Mouse (Mus musculus): ENCODE measurements around the gene Pxn.

The Pxn gene

GRCm38 (mm10) chr5:115506454-115507201 lies at the start of gene Pxn:
Gene Pxn, plus strand, starts transcription at chr5:115506676.
- peak; percentile 89 for DNase-seq (ENCODE audit: low read depth)

DNA sequence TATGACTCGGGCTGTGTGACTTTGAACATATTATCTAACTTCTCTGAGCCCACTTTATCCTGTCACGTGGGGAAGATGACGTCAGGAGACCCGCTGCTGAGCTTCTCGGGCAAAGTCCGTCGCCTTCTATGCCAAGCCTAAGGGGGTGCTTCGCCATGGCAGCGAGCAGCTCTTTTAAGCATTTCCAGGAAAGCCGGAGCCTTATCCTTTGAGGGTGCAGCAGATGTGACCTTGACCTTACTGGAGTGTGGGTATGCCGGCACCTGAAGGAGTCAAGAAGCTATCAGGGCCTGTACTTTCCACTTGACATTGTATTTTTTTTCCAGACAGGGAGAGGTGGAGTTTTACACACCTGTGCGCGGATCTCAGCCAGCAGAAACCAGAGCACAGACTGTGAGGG lies 47.6 kb upstream of the Pxn start:
- DNase-seq (ENCODE audit: low read depth) = no peak

DNA sequence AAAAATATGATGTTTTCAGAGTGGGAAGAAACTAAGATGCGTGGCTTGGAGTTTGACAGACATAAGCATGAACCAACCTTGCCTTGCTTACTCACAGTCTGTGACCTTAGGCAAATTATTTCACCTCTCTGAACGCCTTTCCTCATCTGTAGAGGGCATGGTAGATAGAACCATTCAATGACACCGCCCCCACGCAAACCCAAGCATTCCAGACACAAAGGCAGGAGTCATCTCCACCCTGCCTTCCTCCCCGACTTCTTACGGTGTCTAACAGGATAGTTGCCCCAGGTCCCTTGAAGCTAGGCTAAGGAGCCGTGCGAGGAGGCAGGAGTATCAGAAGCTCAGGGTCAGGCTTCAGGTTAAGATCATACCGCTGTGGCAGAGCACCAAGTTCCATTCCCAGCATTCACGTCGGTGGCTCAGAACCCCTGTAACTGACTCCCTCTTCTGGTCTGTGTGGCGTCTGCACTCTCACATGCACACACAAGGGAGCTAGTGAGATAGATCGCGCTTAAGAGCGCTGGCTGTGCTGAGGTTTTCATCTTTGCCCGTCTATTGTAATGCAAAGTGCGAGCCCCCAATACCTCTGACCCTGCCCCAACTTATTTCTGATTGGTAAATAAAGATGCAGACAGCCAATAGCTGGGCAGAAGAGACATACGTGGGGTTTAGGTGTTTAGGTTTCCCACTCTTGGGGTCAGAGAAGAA lies 41.9 kb upstream of the Pxn start:
- DNase-seq (ENCODE audit: low read depth) = no peak

DNA sequence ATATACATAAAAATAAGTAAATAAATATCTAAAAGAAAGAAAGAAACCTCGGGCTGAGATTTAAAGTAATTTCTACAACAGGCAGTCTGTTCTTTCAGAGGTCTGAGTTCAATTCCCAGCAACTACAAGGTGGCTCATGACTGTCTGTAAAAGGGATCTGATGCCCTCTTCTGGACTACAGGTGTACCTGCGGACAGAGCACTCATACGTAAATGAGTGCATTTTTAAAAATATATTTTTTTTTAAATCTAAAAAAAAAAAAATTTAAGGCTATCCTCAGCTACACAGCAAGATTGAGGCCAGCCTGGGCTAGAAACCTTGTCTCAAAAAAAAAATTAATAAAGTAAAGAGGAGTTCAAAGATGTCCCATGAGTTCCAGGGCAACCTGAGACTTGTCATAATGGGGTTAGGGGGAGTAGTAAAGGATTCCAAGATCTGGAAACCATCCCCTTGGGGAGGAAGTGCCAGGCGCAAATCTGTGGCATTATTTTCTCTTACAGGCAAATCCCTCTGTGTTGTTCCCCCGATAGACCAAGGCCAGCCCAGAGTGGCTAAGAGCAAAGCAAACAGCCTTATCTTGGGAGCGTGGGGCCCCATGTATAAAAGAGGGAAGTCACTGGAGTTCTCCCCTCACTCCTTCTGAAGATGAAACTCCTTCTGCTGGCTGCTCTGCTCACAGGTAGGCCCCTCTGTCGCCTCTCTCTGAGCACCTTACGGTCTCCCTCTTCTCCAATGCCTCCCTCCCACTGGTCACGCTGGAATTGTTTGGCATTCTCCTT lies 40.6 kb upstream of the Pxn start, which contains the start of gene Pla2g1b:
Gene Pla2g1b, plus strand, starts transcription at position 621 of the 779 bp plus-strand sequence.
- peak; percentile 67 for DNase-seq (ENCODE audit: low read depth)

- DNase-seq (ENCODE audit: low read depth) = peak; percentile 91
These were observed 36.7 kb upstream of the Pxn start for GRCm38 (mm10) chr5:115469791-115470190.

DNA sequence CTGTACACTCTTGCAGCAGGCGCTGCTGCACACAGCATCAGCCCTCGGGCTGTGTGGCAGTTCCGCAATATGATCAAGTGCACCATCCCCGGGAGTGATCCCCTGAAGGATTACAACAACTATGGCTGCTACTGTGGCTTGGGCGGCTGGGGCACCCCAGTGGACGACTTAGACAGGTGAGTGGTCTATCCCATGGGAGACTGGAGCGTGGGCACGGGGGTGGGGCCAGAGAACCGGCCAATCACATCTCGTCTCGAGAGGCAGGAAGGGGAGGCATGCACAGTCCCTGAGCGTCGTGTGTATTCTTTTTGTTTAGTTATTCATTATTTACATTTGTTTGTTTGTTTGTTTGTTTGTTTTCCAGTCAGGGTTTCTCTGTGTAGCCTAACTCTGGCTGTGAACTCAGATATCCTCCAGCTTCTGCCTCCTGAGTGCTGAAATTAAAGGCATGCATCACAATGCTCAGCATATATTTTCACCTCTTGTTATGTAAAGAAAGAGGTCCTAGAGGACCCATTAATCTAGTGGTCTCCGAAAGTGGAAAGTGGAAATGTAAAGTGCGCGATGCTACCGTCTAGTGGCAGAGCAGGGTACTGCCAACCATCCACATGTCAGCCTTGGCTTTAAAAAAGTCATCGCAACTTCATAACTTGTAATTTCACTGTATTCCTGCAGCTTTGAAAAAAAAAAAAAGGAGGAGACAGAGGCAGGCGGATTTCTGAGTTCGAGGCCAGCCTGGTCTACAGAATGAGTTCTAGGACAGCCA lies 35.5 kb upstream of the Pxn start:
- peak; percentile 72 for DNase-seq (ENCODE audit: low read depth)

DNA sequence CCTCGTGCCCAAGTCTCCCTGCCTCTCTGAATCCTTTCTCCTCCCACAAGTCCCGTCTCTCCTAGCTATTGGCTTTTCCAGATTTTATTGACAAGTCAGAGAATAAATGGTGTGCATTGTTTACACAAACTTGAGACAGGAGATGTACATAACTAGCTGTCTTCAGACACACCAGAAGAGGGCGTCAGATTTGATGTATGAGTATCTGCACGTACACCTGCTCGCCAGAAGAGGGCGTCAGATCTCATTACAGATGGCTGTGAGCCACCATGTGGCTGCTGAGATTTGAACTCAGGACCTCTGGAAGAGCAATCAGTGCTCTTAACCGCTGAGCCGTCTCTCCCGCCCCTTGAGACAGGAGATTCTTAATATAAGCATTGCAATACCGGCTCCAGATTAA lies 33.3 kb upstream of the Pxn start:
- peak; percentile 36 for DNase-seq (ENCODE audit: low read depth)

DNA sequence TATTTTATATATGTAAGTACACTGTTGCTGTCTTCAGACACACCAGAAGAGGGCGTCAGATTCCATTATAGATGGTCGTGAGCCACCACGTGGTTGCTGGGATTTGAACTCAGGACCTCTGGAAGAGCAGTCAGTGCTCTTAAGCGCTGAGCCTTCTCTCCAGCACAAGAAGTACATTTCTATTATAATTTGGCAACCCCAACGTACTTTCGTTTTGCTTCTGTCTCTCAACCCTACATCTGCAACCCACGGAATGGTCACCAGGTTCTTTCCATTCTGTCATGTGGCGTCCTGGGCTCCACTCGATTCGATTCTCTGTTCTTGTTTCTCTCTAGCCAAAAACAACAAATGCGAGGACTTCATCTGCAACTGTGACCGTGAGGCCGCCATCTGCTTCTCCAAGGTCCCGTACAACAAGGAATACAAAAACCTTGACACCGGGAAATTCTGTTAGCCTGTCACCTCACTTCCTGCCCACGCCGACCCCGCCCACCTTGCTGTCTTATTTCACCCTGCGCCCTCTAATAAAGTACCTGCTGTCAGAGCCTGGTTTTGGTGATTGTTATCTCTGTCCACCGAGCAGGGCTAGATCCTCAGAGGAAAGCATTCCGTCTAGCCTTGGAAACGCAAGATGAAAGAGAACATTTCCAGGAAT lies 32.2 kb upstream of the Pxn start:
- DNase-seq (ENCODE audit: low read depth) = peak; percentile 46

DNA sequence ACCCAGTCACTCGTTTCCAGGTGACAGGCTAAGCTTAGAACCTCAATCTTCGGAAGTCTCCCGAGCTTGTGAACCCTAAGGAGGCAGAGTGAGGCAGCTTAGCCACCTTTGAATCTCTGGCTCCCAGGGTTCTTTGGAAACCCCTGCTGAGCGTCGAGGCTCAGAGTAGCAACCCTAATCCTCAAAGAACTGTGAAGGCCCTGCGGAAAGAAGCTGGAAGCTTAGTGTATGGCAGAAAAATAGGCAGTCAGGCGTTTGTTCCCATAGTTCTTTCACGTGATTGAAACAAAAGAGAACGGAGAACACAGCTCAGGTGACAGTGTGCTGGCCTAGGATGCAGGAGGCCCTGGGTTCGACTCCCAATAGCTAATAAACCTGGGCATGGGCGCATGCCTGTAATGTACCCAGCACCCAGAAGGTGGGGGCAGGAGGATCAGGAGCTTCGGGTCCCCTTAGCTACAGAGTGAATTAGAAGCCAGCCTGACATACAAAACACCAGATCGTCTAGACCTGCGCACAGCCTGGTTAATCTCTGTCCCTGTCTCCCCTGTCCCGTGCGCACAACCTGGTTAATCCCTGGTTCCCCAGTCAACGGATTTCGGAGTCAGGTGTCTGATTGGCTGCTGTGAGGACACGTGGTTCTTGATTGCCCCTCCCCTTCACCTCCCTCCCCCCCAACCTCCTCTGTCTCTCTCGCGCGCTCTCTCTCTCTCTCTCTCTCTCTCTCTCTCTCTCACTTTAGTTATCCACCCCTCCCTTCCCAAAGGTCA lies 31.0 kb upstream of the Pxn start:
- DNase-seq (ENCODE audit: low read depth) = no peak

DNA sequence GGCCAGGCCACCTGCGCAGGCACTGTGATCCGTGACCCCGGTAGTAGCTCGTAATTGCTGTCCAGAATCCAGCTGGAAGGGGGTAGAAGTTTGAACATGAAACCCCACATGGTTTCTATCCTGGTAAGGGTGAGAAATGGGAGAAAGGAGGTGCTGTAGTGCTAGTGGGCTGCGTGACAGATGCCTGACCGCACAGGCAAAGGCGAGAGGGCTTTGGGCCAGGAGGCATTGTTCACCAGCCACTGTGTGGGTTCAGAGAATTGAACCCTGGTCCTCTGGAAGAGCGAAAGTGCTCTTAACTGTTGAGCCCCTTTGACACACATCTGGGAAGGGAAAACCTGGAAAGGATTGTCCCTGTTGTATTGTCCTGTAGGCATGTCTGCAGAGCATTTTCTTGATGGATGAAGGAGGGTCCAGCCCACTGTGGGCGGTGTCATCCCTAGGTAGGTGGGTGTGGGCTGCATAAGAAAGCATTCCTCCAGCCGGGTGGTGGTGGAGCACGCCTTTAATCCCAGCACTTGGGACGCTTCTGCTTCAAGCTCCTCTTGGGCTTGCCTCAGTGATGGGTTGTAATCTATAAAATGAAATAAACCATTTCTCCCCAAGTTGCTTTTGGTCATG lies 30.3 kb upstream of the Pxn start:
- DNase-seq (ENCODE audit: low read depth) = no peak

- no peak for DNase-seq (ENCODE audit: low read depth)
These were observed 26.9 kb upstream of the Pxn start for GRCm38 (mm10) chr5:115479561-115479960.

- no peak for DNase-seq (ENCODE audit: low read depth)
These were observed 26.4 kb upstream of the Pxn start for GRCm38 (mm10) chr5:115480101-115480500.

DNA sequence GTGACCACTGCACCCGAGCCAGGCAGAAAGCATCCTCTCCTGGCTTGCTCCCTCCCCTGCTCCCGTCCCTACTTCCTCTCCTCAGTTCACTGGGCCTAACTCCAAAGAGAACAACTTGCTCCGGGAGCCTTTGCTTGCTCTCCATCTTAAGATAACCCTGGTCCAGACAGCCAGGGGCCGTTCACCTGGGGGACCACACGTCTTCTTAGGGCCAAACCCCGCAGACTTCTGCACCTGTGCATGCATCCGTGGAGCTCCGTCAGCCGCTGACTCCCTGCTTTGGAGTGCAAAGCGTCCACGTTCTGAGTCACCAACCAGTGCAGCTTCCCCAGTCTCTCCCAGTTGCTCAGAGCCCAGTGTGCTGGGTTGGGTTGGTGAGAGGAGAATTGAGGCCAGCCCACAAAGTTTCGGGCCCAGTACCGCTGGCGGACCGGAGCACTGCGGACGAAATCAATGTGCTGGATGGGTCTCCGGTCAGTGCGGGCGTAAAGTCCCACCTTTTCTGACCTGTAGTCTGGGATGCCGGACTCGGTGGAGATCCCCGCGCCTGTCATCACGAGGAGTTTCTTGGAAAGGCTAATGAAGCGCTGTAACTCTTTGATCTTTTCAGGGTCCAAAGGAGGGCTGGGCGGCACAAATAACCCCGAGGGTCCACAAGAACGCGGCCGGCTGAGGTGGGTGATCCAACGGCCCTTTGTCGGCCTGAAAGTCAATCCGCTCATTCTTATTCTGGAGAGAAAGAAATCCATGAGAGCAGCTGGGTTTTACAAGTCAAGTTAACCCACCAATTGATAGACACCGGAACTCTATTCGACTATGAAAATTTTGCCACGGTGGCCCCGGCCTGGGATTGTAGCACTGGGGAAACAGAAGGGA lies 23.8 kb upstream of the Pxn start:
- no peak for DNase-seq (ENCODE audit: low read depth)

DNA sequence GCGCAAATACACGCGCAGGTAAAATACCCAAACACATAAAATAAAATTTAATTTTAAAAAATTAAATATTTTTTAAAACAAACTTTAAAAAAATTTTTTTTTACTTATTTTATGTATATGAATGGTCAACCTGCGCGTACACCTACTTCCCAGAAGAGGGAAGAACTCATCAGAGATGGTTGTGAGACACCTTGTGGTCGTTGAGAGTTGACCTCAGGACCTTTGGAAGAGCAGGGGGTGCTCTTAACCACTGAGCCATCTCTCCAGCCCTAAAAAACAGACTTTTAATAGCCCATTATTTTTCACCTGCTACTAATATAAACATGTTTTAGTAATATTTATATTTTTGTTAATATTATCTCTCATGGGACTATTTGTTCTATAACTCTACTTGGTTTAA lies 23.1 kb upstream of the Pxn start:
- peak; percentile 71 for DNase-seq (ENCODE audit: low read depth)

- peak; percentile 99 for DNase-seq (ENCODE audit: low read depth)
These were observed 22.2 kb upstream of the Pxn start, which contains the start of gene Sirt4 for GRCm38 (mm10) chr5:115483947-115484920. Gene Sirt4, minus strand, starts transcription at chr5:115484725.

- DNase-seq (ENCODE audit: low read depth) = no peak
These were observed 21.5 kb upstream of the Pxn start for GRCm38 (mm10) chr5:115484996-115485395.

- DNase-seq (ENCODE audit: low read depth) = no peak
These were observed 20.8 kb upstream of the Pxn start for GRCm38 (mm10) chr5:115485489-115486205.

Measured in 416B (cell line).